Mouse (Mus musculus): ENCODE data around the gene Fmn2.

DNA sequence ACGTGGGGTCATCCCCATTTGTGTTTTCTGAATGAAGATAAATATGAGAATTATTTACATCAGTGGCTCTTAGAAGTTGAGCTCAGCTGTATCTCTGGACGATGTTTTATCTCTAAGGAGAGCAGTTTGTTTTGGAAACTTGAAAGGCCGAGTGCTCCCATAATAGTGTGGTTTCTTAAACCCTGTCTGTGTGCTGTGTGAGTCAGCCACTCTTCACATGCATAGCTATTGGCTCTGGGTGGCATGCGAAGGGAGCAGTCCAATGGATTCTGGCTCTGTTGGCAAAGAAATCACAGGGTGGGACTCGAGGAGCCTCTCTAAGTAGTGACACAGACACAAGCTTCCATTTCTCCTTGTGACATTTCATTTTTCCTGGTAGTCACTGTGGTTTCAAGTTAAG lies 152.9 kb downstream of the Fmn2 start:
- TF ChIP-seq CTCF (IDR thresholded peaks at IDR 0.05) (no peak), EP300 (IDR thresholded peaks at IDR 0.05) (peak; percentile 69)
